8 mouse cellular contexts compared by ENCODE assay signal in the genomic region with DNA sequence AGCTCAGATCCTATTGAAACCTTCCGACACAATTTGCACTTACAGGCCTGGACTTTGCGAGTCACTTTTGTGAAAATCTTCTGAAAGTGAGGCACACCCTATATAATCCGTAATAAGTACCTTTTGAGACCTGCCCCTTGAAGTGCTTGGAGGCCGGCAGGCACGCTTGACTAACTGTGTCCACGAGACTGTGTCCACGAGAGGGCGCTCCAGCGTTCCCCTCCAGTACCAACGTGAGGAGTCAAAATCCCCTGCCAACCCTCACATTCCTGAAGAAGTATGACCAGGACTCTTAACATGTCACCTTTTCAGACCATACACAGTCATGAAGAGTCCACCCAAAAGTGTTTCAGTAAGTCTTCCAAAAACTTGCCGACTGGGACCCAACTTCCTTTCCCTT. TPM values are rescaled to one million over a fixed set of nuclear protein-coding genes. Genes with fewer than 3 reads are reported as not detected.
A peak's percentile ranks its signal among the peaks of the same experiment; 100 is the strongest.
DNase-seq lines count a peak whose midpoint lies in the region; ATAC-seq lines count a peak whose summit lies in the region.

No protein-coding gene starts in this region.

- H3K9me3 ChIP-seq in hindbrain, embryonic 14.5 days (ENCODE audit: control insufficient read depth, low read length): no peaks in the 10 kb centered on the region

- no peak overlapping the region for H3K9ac ChIP-seq in hindbrain, embryonic 14.5 days

- peaks cover 28% of the 10 kb centered on the region for H3K4me1 ChIP-seq in hindbrain, embryonic 14.5 days (replicated peaks; ENCODE audit: control insufficient read depth, insufficient read depth, low read length)

- WGBS in hindbrain, embryonic 14.5 days: under 1% methylated on average over 11 of the region's 11 CpGs

- 0 out of 2 replicates have a peak overlapping the region, but pooled peaks have one; percentile 98 for H3K4me3 ChIP-seq in hindbrain, embryonic 14.5 days (replicated peaks; ENCODE audit: low read length)

- no peaks in the 10 kb centered on the region for H3K27me3 ChIP-seq in hindbrain, embryonic 14.5 days (ENCODE audit: control insufficient read depth, insufficient read depth, low read length)

- H3K36me3 ChIP-seq in hindbrain, embryonic 14.5 days (replicated peaks; ENCODE audit: control insufficient read depth, insufficient read depth): no peaks in the 10 kb centered on the region

- peak; percentile 78 for DNase-seq in WW6 (ENCODE audit: low read depth, low spot score)
- DNase-seq in cerebellum, postnatal 25 days: peak; percentile 94 to 97
- DNase-seq in gastrocnemius, adult 18-20 months (ENCODE audit: low spot score): peak; percentile 85
- DNase-seq in hindbrain, embryonic 14.5 days (ENCODE audit: low spot score): peak; percentile 89
- peak; percentile 80 to 88 for DNase-seq in layer of hippocampus, postnatal 14 days (ENCODE audit: low spot score in 2 of 2)
- DNase-seq in lung, postnatal 36 days: peak; percentile 95
- peak; percentile 92 for DNase-seq in right cerebral cortex, adult 18-20 months
- DNase-seq in urinary bladder, postnatal 14 days (ENCODE audit: low spot score): peak; percentile 91

- no peak overlapping the region for H3K27ac ChIP-seq in hindbrain, embryonic 14.5 days

- H3K4me2 ChIP-seq in hindbrain, embryonic 14.5 days (replicated peaks): peak overlapping the region; percentile 84

- no peak for ATAC-seq in hindbrain, embryonic 14.5 days (ENCODE audit: low FRiP score)

RNA-seq across cellular contexts. Expression of a gene that starts 1.6 kb away (rescaled TPM):
- total RNA-seq in gastrocnemius, adult 18-20 months (2021): 1 to 10 TPM; 5.4 TPM
- 35.1 and 37.9 TPM in 2 replicates for polyA plus RNA-seq in hindbrain, embryonic 14.5 days (2014; fragmentation: Nextera tagmentation; extraction: Ambion mirVana)
- total RNA-seq in layer of hippocampus, postnatal 14 days (2021): 10 to 100 TPM; 25.8 to 26.0 TPM

Comparison
In these comparisons a context has a peak if more than half of its experiments do, and no peak if none do; other contexts are left out.
1. RNA of a gene that starts 1.6 kb away (total RNA-seq): 25.8 to 26.0 TPM in layer of hippocampus, postnatal 14 days; 5.4 TPM in gastrocnemius, adult 18-20 months; every median in the first group is over 4 times any median in the second.
2. Peak in every context shown above with its lines, with median percentiles within 50 percentile points of each other: DNase-seq.